Mouse (Mus musculus) liver, adult 2 months (tissue): ENCODE measurements around the gene Gm17571. TPM values are rescaled to one million over a fixed set of nuclear protein-coding genes. Genes with fewer than 3 reads are reported as not detected.

Experiments used
- DNase-seq: peaks from one replicate; pipeline ENCODE4 v3.0.0-alpha.2; 2011; ENCODE audit warnings: low read depth, low spot score; ENCODE audit errors: extremely low read depth
- H3K27ac ChIP-seq: fragments of 200-500 bp; replicated peaks from 2 replicates; pipeline ENCODE4 v1.5.1; 2012; ENCODE audit warnings: low read depth, mild to moderate bottlenecking, control low read depth, inconsistent platforms, low read length; ENCODE audit not compliant: insufficient read depth
- H3K27me3 ChIP-seq: fragments of 200-500 bp; 2 replicates; pipeline ENCODE4 v1.6.1; 2012; ENCODE audit warnings: mild to moderate bottlenecking, moderate library complexity, low read length, inconsistent platforms; ENCODE audit not compliant: control insufficient read depth, insufficient read depth
- H3K36me3 ChIP-seq: fragments of 200-500 bp; 2 replicates; pipeline ENCODE4 v1.6.1; 2012; ENCODE audit warnings: low read length, inconsistent platforms; ENCODE audit not compliant: control insufficient read depth, insufficient read depth
- H3K4me1 ChIP-seq: fragments of 200-500 bp; 2 replicates; pipeline ENCODE4 v1.6.1; 2011; ENCODE audit warnings: low read length; ENCODE audit not compliant: control insufficient read depth, insufficient read depth
- H3K4me3 ChIP-seq: fragments of 200-500 bp; 2 replicates; pipeline ENCODE4 v1.5.1; 2011; ENCODE audit warnings: low read depth, mild to moderate bottlenecking, control low read depth, low read length, moderate library complexity; ENCODE audit not compliant: insufficient read depth
- H3K79me2 ChIP-seq: fragments of 200-500 bp; 2 replicates; pipeline ENCODE4 v1.6.1; 2012; ENCODE audit warnings: inconsistent platforms, mild to moderate bottlenecking, low read length, moderate library complexity; ENCODE audit not compliant: control insufficient read depth, insufficient read depth
- H3K9ac ChIP-seq: fragments of 200-500 bp; 2 replicates; pipeline ENCODE4 v1.6.1; 2012; ENCODE audit warnings: low read depth, mild to moderate bottlenecking, control low read depth, inconsistent platforms, low read length
- CTCF ChIP-seq: fragments of 200-500 bp; IDR thresholded peaks from 2 replicates; pipeline ENCODE4 v1.5.1; 2011; ENCODE audit warnings: low read depth, low read length, control low read depth
- POLR2A ChIP-seq: fragments of 200-500 bp; IDR thresholded peaks from 2 replicates; pipeline ENCODE4 v1.6.1; 2011; ENCODE audit warnings: low read length, control low read depth; ENCODE audit not compliant: insufficient read depth; ENCODE audit errors: extremely low read depth
- polyA plus RNA-seq: library from polyadenylated mRNA; depleted of rRNA; stranded (reverse); fragments of >200 nt; gene quantifications from 2 replicates; pipeline ENCODE4 v1.2.3, GENCODE M21; 2012; rRNA removed
- total RNA-seq: library from RNA; depleted of rRNA; stranded (reverse); fragments of >200 nt; gene quantifications from 2 replicates; pipeline ENCODE4 v1.2.3, GENCODE M21; 2014; rRNA removed

Gene Gm17571
- total and polyA plus RNA-seq, 2 experiments = not detected

GRCm38 (mm10) chr9:13414230-13414766 lies 32.3 kb downstream of the Gm17571 start:
- Histone ChIP-seq H3K4me3 (no peak overlapping the region), H3K27me3 (no peaks in the 10 kb centered on the region), H3K4me1 (no peaks in the 10 kb centered on the region), H3K36me3 (no peaks in the 10 kb centered on the region), H3K27ac (no peak overlapping the region), H3K79me2 (no peaks in the 10 kb centered on the region), H3K9ac (no peak overlapping the region)
- TF ChIP-seq CTCF (no peak), POLR2A (no peak)
- no peak for DNase-seq

Other genes with a start within 250 kb of the Gm17571 start
- 1.7 and 2.7 TPM in 2 replicates for gene Jrkl, start 200.9 kb downstream of the Gm17571 start, total RNA-seq
- 0.12 TPM in 2 replicates for gene Jrkl, start 200.9 kb downstream of the Gm17571 start, polyA plus RNA-seq
- 6.9 and 7.9 TPM in 2 replicates for gene Ccdc82, start 199.8 kb downstream of the Gm17571 start, total RNA-seq
- gene Ccdc82, start 199.8 kb downstream of the Gm17571 start, polyA plus RNA-seq = 1.0 and 1.6 TPM in 2 replicates
- gene Maml2, start 148.8 kb downstream of the Gm17571 start, total RNA-seq = 1.2 and 1.7 TPM in 2 replicates
- 0.50 and 0.77 TPM in 2 replicates for gene Maml2, start 148.8 kb downstream of the Gm17571 start, polyA plus RNA-seq